Mouse (Mus musculus): ENCODE data around the gene Rhoj. TPM values are rescaled to one million over a fixed set of nuclear protein-coding genes. Genes with fewer than 3 reads are reported as not detected.
A peak's percentile ranks its signal among the peaks of the same experiment; 100 is the strongest.
"Not testable (repeated sequence)": the region's sequence is repeated elsewhere in the genome, so short reads cannot be mapped to it uniquely, and the experiment has no call there.

Rhoj gene
- total RNA-seq, 2 experiments from 2014 or later = 13.7 to 19.7 TPM

GRCm38 (mm10) chr12:75309756-75310155 is 1.6 kb downstream of the Rhoj start:
- DNase-seq = peak; percentile 42
- Histone ChIP-seq H3K27ac (peak overlapping the region; percentile 98), H3K4me3 (peak overlapping the region; percentile 88)
- intact Hi-C loops (cut with DNase I) = loop anchor here (5.0 kb wide), 2 partner anchors 32 to 43 kb away; no protein-coding TSS in a partner anchor
- no peak for TF ChIP-seq CTCF (IDR thresholded peaks at IDR 0.05)

- H3K27ac ChIP-seq = peak overlapping the region; percentile 98
- no peak for TF ChIP-seq CTCF (IDR thresholded peaks at IDR 0.05)
- intact Hi-C loops (cut with DNase I) = loop anchor here (5.0 kb wide), 2 partner anchors 33 to 42 kb away; no protein-coding TSS in a partner anchor
- peak; percentile 75 for DNase-seq
- H3K4me3 ChIP-seq = peak overlapping the region; percentile 88
Measured at GRCm38 (mm10) chr12:75310766-75311165, 2.6 kb downstream of the Rhoj start.

GRCm38 (mm10) chr12:75311879-75312278 is 3.8 kb downstream of the Rhoj start:
- intact Hi-C loops (cut with DNase I) = loop anchor here (5.0 kb wide), 2 partner anchors 35 to 40 kb away; no protein-coding TSS in a partner anchor
- peak overlapping the region; percentile 98 for H3K27ac ChIP-seq
- peak; percentile 34 for DNase-seq
- no peak for TF ChIP-seq CTCF (IDR thresholded peaks at IDR 0.05)
- H3K4me3 ChIP-seq = peak overlapping the region; percentile 88

GRCm38 (mm10) chr12:75313992-75314391 is 5.9 kb downstream of the Rhoj start:
- TF ChIP-seq CTCF (IDR thresholded peaks at IDR 0.05) = no peak
- intact Hi-C loops (cut with DNase I) = loop anchor here (5.0 kb wide), 2 partner anchors 37 to 38 kb away; no protein-coding TSS in a partner anchor
- Histone ChIP-seq H3K4me3 (no peak overlapping the region; the same call in 1 of the 2 replicates), H3K27ac (peak overlapping the region; percentile 12; the same call in 1 of the 2 replicates)
- DNase-seq = no peak

GRCm38 (mm10) chr12:75315851-75316250 is 7.7 kb downstream of the Rhoj start:
- Histone ChIP-seq H3K27ac (peak overlapping the region; percentile 40; the same call in 1 of the 2 replicates), H3K4me3 (no peak overlapping the region)
- peak; percentile 65 for DNase-seq
- no peak for TF ChIP-seq CTCF (IDR thresholded peaks at IDR 0.05)
- intact Hi-C loops (cut with DNase I) = no loop called here

- TF ChIP-seq CTCF (IDR thresholded peaks at IDR 0.05) = no peak
- peak; percentile 72 for DNase-seq
- Histone ChIP-seq H3K27ac (peak overlapping the region; percentile 74), H3K4me3 (peak overlapping the region; percentile 50)
- intact Hi-C loops (cut with DNase I) = no loop called here
Measured at GRCm38 (mm10) chr12:75320441-75320925, 12.4 kb downstream of the Rhoj start.

GRCm38 (mm10) chr12:75321189-75321588 is 13.1 kb downstream of the Rhoj start:
- intact Hi-C loops (cut with DNase I) = no loop called here

GRCm38 (mm10) chr12:75329188-75329587 is 21.1 kb downstream of the Rhoj start:
- no peak for DNase-seq
- intact Hi-C loops (cut with DNase I) = no loop called here

More at GRCm38 (mm10) chr12:75321189-75321588, 13.1 kb downstream of the Rhoj start:
- no peak for DNase-seq
- no peak for TF ChIP-seq CTCF (IDR thresholded peaks at IDR 0.05)
- peak overlapping the region; percentile 74 for H3K27ac ChIP-seq
- H3K4me3 ChIP-seq = peak overlapping the region; percentile 3; the same call in 1 of the 2 replicates

GRCm38 (mm10) chr12:75339894-75340293 is 31.8 kb downstream of the Rhoj start:
- Histone ChIP-seq H3K27ac (peak overlapping the region; percentile 24), H3K4me3 (no peak overlapping the region)
- intact Hi-C loops (cut with DNase I) = no loop called here
- TF ChIP-seq CTCF (IDR thresholded peaks at IDR 0.05) = no peak
- DNase-seq = no peak

More at GRCm38 (mm10) chr12:75329188-75329587, 21.1 kb downstream of the Rhoj start:
- Histone ChIP-seq H3K4me3 (no peak overlapping the region), H3K27ac (no peak overlapping the region)
- no peak for TF ChIP-seq CTCF (IDR thresholded peaks at IDR 0.05)

GRCm38 (mm10) chr12:75340331-75340730 is 32.2 kb downstream of the Rhoj start:
- no peak for DNase-seq
- TF ChIP-seq CTCF (IDR thresholded peaks at IDR 0.05) = no peak
- Histone ChIP-seq H3K4me3 (no peak overlapping the region), H3K27ac (peak overlapping the region; percentile 24)
- intact Hi-C loops (cut with DNase I) = no loop called here

GRCm38 (mm10) chr12:75348551-75348950 is 40.4 kb downstream of the Rhoj start:
- Histone ChIP-seq H3K27ac (no peak overlapping the region), H3K4me3 (no peak overlapping the region)
- intact Hi-C loops (cut with DNase I) = no loop called here
- no peak for DNase-seq
- TF ChIP-seq CTCF (IDR thresholded peaks at IDR 0.05) = no peak

GRCm38 (mm10) chr12:75349537-75349936 is 41.4 kb downstream of the Rhoj start:
- H3K4me3 ChIP-seq; DNase-seq; intact Hi-C loops (cut with DNase I); H3K27ac ChIP-seq: not testable (repeated sequence)

GRCm38 (mm10) chr12:75350750-75351149 is 42.6 kb downstream of the Rhoj start:
- intact Hi-C loops (cut with DNase I) = loop anchor here (5.0 kb wide), 1 partner anchor 38 kb away; no protein-coding TSS in a partner anchor
- no peak for TF ChIP-seq CTCF (IDR thresholded peaks at IDR 0.05)

GRCm38 (mm10) chr12:75351846-75352245 is 43.7 kb downstream of the Rhoj start:
- no peak for TF ChIP-seq CTCF (IDR thresholded peaks at IDR 0.05)
- Histone ChIP-seq H3K4me3 (peak overlapping the region; percentile 50), H3K27ac (peak overlapping the region; percentile 78)
- peak; percentile 56 for DNase-seq
- intact Hi-C loops (cut with DNase I) = loop anchor here (5.0 kb wide), 1 partner anchor 40 kb away; no protein-coding TSS in a partner anchor

More at GRCm38 (mm10) chr12:75350750-75351149, 42.6 kb downstream of the Rhoj start:
- DNase-seq = no peak
- no peak overlapping the region for H3K4me3 ChIP-seq
- no peak overlapping the region for H3K27ac ChIP-seq

All from gastrocnemius, adult 2 months (tissue).